Mouse (Mus musculus) liver, embryonic 14.5 days (tissue): Measurements from ENCODE around the gene Sall2.

Experiments used
- CTCF ChIP-seq: IDR thresholded peaks from 2 replicates; pipeline ENCODE4 v1.5.1; 2016; ENCODE audit warnings: antibody characterized with exemption, low read depth, control low read depth
- EP300 ChIP-seq: IDR thresholded peaks from 2 replicates; pipeline ENCODE4 v1.6.1; 2016; ENCODE audit warnings: antibody characterized with exemption, low read depth

- TF ChIP-seq CTCF (no peak), EP300 (no peak)
These were observed 2.6 kb upstream of the Sall2 start for GRCm38 (mm10) chr14:52331069-52331750.
